Mouse (Mus musculus) layer of hippocampus, adult 8-10 months (tissue): ENCODE data around the gene Mmp14. TPM values are rescaled to one million over a fixed set of nuclear protein-coding genes. Genes with fewer than 3 reads are reported as not detected.

ENCODE experiments used
- DNase-seq, 2 experiments: peaks; one replicate each; pipeline ENCODE4 v3.0.0; 2022; ENCODE audit warnings: low spot score in 2 of 2
- total RNA-seq, 4 experiments: library from RNA; stranded (reverse); gene quantifications; 2 replicates each; pipeline ENCODE4 v1.2.4; 2022

Gene Mmp14
- total RNA-seq, 4 experiments from 2014 or later = 10.3 to 16.0 (median 13.4) TPM

DNA sequence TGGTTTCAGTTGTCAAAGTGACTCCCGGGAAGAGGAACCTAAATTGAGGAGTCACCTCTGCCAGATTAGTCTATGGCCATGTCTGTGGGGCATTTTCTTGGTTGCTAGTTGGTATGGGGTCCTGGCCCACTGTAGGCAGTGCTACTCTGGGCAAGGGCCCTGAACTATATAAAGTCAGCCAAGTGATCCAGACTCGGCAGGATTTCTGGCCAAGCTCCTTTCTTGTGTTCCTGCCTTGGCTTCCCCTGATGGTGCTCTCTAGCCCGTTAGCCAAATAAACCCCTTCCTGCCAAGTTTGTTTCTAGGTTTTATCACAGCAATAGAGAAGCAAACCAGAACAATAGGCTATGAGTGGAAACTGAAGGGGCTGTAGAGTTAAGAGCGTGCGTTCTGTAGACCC lies 43.3 kb downstream of the Mmp14 start:
- no peak for DNase-seq

DNA sequence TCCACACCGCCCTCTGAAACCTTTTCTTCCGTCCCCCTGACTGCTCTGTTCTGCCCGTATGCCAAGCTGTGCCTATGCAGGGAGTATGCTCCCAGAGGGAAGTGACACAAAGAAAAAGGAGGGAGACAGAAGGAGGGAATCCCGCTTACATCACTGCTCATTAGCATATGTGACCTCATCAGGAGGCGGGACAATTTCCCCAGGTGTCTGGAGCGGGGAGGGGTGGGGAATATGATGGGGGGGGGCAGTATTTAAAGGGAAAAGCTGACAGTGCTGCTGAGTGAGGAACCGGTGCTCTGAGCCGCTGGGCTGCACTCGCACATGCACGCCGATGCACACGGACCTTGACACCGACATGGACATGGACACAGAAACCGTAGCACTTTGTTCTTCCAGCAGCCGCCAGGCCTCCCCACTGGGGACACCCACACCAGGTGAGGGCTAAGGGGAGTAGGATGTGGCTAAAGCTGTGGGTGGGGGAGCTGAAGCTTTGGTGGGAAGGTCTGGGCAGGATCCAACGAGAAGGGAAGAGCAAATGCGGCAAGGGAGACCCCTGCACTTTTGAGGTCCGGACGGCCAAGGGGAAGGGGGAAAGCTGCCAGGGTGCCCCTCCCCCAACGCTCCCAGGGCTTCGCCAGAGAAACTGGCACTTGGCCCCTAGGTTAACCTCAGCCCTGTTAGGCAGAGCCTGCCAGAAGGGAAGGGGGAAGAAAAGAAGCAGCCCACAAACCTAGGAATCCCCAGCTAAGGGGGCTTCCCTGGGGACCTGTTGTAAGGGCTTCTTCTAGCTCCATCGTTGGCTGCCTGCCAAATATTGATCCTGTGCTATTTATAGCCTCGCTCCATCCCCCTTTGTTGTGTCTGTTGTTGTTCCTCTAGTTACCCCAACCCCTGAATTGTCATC lies 44.8 kb downstream of the Mmp14 start, which contains the start of gene Rem2:
Gene Rem2, plus strand, starts transcription at position 160 of the 904 bp plus-strand sequence.
- peak; percentile 42 to 68 for DNase-seq

DNA sequence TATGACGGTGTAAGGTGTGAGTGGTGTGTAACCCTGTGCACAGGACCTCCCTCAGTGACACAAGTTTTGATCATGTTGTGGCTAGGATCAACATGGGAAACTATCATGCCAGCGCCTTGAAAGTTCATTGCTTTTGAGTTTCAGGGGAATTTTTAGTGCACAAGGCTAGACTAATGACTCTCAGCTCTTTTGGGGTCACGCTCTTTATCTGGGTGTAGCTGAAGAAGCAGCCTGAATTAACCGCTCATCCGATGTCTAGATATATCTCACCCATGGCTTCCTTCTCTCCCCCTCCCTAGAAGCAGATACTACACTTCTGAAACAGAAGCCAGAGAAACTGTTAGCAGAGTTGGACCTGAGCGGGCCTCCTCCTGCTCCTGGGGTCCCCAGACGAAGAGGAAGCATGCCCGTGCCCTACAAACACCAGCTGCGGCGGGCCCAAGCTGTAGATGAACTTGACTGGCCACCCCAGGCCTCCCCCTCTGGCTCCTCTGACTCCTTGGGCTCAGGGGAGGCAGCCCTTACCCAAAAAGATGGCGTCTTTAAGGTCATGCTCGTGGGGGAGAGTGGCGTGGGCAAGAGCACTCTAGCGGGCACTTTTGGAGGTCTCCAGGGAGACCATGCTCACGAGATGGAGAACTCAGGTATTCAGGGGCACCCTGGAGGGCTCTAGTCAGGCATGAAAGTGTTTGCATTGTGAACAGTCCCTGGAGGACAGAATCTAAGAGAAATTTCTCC lies 45.9 kb downstream of the Mmp14 start:
- DNase-seq = no peak

DNA sequence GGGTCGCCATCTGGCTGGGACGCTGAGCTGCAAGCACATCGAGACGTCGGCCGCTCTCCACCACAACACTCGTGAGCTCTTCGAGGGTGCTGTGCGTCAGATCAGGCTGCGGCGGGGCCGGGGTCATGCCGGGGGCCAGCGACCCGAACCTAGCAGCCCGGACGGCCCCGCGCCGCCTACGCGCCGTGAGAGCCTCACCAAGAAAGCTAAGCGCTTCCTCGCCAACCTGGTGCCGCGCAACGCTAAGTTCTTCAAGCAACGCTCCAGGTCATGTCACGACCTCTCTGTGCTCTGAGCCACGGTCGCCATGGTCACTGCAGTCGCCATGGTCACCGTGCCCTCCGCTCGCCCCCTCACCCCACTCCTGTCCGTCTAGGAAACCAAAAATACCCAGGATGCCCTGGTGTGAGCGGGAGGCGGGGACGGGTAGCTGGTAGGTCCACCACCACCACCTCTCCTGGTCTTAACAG lies 48.1 kb downstream of the Mmp14 start:
- DNase-seq = no peak

DNA sequence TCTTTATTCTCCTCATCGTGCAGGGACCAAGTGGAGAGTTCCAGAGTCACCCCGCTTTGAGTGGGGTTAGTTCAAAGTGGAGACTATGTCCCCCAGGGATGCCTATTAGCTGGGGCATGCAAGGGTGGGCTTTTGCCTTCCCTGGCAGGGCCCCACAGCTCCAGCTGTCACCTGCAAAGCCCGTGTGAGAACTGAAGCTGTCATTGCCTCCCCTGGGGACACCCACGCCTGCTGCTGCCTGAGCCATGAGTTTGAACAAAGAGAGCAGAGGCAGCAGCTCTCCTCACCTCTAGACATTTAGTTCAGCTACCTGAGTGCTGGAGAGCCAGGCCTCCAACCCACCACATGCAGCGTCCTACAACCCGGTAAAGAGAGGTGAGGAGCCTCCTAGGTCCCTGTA lies 49.3 kb downstream of the Mmp14 start:
- no peak for DNase-seq

DNA sequence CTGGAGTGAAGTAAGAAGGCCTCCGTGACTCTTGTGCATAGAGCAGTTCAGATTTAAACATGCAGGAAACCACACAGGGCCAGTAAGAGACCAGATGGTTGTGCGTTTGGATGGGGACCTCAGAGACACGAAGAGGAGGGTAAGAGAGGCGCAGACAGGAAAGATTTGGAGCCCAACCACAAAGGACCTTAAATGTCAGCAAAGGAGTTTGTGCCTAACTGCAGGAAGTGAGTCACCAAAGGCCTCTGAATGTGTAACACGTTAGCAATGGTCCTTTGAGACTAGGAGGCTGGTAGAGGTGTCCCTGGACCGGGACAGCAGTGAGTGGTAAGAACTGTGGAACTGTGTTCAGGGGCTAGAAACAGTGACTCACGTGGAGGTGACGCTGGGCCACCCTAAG lies 50.0 kb downstream of the Mmp14 start:
- no peak for DNase-seq

DNA sequence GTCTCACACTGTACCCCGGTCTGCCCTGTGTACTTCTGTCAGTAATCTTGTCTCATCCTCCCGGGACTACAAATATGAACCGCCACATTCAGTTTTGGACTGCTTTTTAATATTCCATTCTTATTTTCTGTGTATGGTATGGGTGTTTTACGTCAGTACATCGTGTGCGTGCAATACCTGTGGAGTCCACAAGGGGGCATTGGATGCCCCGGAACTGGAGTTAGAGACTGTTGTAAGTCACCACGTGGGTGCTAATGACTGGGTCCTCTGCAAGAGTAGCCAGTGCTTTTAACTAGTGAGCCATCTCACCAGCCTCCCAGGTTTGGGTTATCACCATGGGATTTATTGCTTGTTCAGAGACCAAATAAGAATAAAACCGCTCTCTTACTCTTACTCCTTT lies 51.1 kb downstream of the Mmp14 start:
- no peak for DNase-seq

DNA sequence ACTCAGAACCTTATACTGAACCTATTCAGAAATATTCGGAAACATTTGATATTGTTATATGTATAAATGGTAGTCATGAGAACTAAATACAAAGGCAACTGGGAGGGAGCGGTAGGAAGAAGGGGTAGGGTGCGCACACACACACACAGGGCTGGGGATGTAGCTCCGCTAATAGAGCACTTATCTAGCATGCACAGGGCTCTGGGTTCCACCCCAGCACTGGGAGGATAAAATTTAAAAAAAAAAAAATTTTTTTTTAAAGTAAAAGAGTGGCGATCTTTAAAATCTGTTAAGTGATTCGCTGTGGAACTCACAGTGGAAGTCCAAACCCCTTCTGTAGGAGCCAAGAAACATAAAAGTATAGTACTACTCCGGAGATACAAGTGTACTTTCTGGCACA lies 54.5 kb downstream of the Mmp14 start:
- no peak for DNase-seq

DNA sequence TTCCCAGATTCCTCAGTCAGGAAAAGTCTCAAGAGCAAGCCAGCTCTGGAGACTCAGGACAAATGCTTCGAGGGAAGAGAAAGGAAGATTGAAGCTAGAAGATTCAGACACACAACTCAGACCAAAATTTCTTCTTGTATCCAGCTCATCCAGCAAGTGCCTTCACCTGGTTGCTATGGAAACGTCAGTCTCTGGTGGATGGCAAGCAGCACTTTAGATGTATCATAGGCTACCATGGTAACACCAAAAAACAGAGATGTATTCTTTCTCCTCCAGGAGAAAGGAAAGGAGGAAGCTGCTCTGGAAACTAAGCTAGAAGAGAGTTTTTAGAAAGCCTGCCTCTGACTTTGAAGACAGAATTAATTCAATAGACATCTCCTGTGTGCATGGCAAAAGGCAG lies 56.3 kb downstream of the Mmp14 start:
- no peak for DNase-seq

DNA sequence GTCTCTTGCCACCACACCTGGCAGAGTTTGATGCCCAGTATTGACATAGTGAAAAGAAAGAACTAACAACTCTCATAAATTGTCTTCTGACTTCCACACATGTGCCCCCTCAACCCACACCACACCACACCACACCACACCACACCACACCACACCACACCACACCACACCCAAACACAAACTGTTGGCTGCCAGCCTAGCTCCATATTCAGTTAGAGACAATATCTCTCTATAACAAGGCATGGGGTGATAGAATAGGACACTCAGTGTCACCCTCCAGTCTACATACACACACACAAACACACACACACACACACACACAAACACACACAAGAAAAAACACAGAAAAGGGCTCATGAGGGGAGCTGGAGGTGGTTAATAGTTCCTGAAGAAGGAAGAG lies 56.9 kb downstream of the Mmp14 start:
- DNase-seq = no peak

DNA sequence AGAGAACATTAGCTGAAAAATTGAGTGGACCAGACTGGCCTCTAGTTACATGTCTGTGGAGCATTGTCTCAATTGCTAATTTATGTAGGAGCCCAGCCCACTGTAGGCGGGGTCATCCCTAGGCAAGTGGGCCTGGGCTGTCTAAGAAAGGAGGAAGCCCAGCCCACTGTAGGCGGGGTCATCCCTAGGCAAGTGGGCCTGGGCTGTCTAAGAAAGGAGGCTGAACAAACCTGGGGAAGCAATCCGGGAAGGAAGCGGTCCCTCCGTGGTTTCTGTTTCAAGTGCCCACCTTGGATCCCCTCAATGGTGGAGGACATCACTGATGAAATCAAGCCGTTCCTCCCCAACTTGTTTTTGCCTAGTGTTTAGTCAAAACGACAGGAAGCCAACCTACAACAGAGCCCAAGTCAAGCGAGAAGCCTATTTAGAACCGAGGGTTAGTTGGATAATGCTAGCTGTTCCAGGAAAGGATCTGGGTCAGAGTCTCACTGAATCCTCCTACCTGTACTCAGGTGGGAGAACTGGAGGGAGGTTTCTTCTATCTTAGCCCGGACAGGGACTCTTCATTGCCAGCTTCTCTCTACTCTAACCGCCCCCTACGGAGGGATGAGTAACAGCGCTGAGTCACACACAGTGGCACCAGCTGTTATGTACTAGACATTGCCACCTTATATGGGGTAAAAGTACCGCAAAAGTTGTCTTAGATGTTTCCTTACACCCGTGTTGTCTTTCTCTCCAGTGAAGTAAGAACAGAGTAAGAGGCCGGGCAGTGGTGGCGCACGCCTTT lies 61.1 kb downstream of the Mmp14 start:
- no peak for DNase-seq

DNA sequence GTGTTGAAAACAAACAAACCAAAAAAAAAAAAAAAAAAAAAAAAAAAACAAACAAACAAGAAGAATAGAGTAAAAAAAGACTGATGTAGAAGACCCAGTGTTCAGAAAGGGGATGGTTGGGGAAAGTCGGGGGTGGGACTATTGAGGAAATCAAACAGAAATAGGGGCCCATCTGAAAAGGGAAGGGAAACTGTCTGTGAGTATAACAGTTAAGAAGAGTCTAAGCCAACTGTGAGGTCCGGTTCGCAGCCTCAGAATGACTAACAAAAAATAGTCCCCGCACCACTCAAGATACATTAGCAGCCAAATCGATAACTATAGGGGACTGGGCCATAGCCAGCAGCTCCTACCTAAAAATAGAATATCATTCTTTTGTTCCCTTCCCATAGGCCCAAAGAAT lies 61.8 kb downstream of the Mmp14 start:
- DNase-seq = no peak

DNA sequence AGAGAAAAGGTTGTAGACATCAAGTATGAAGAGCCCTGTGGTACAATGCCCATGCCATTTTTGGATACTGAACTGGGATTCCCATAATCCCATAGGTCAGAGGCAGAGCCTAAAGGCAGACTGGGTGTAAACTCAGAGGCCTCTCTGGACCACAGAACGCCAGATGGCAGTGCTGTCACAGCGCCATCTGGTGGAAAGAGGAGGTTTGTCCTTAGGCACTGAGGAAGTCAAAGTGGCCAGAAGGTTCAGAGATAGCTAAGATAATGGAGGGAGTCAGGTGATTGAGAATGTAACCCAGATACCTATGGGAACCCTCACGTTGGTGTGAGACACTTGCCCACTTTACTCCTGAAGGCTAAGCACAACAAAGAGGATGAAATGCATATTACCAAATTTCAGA lies 62.8 kb downstream of the Mmp14 start:
- DNase-seq = peak in 1 of 2 experiments; percentile 72

Other genes starting within 250 kb of the Mmp14 start
- 100 to 1,000 TPM; 107 to 132 (median 119) TPM for gene Dad1, start 177.5 kb upstream of the Mmp14 start, total RNA-seq
- gene Abhd4, start 177.4 kb upstream of the Mmp14 start, total RNA-seq = 10 to 100 TPM; 51.6 to 78.9 (median 60.2) TPM
- gene Olfr49, start 146.7 kb upstream of the Mmp14 start, total RNA-seq = not detected
- gene Oxa1l, start 70.8 kb upstream of the Mmp14 start, total RNA-seq = 10 to 100 TPM; 50.0 to 56.6 (median 53.4) TPM
- 1 to 10 TPM; 2.0 to 6.5 (median 3.3) TPM for gene Slc7a7, start 13.8 kb upstream of the Mmp14 start, total RNA-seq
- 100 to 1,000 TPM in 2 of 4 experiments, 10 to 100 TPM in 2; 88.3 to 116 (median 96.6) TPM for gene Mrpl52, start 4.7 kb upstream of the Mmp14 start, total RNA-seq
- 10 to 100 TPM; 32.0 to 44.8 (median 36.7) TPM for gene Lrp10, start 32.5 kb downstream of the Mmp14 start, total RNA-seq
- 10 to 100 TPM; 15.7 to 25.1 (median 18.7) TPM for gene Rem2, start 44.5 kb downstream of the Mmp14 start, total RNA-seq
- gene Prmt5, start 85.9 kb downstream of the Mmp14 start, total RNA-seq = 10 to 100 TPM; 47.0 to 58.2 (median 51.9) TPM
- gene Haus4, start 123.0 kb downstream of the Mmp14 start, total RNA-seq = 1 to 10 TPM; 3.6 to 9.7 (median 4.9) TPM
- 1 to 10 TPM; 1.3 to 2.7 (median 1.9) TPM for gene Ajuba, start 145.9 kb downstream of the Mmp14 start, total RNA-seq
- 1 to 10 TPM; 4.4 to 7.8 (median 6.1) TPM for gene 4931414P19Rik, start 174.4 kb downstream of the Mmp14 start, total RNA-seq
- gene Psmb5, start 186.4 kb downstream of the Mmp14 start, total RNA-seq = 100 to 1,000 TPM; 179 to 205 (median 193) TPM
- under 1 TPM in 3 of 4 experiments, not detected in 1; 0.14 to 0.51 (median 0.23) TPM for gene Psmb11, start 189.8 kb downstream of the Mmp14 start, total RNA-seq
- not detected for gene Gm17606, start 209.3 kb downstream of the Mmp14 start, total RNA-seq
- gene Cdh24, start 209.8 kb downstream of the Mmp14 start, total RNA-seq = 10 to 100 TPM; 16.0 to 24.1 (median 20.7) TPM